Mouse (Mus musculus) layer of hippocampus, postnatal 36 days (tissue): ENCODE data around the gene Pnrc1. TPM values are rescaled to one million over a fixed set of nuclear protein-coding genes. Genes with fewer than 3 reads are reported as not detected.
"Not testable (repeated sequence)": the region's sequence is repeated elsewhere in the genome, so short reads cannot be mapped to it uniquely, and the experiment has no call there.

Experiments used
- DNase-seq, 2 experiments: peaks; one replicate each; pipeline ENCODE4 v3.0.0; 2022
- total RNA-seq, 2 experiments: library from RNA; stranded (reverse); gene quantifications; 2 replicates each; pipeline ENCODE4 v1.2.3; 2021

The Pnrc1 gene
- 100 to 1,000 TPM; 137 to 151 TPM for total RNA-seq

DNA sequence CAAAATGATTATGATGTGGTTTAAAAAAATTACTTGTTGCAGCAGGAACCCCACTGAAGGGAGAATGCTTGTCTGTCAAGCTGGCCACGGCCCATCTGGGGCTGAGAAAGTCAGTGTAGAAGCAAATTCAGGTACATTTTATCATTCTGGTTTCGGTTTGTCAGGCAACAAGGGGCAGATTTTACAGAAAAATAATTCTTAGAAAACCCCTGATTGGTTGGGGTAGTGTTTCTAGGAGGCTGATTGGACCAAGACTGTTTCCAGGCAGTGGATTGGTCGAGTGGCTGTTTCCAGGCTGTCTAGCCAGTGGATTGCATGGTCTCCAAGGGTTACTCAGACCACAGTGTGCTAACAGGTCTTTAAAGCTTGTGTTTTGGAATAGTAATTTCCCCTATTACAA lies at the start of gene Pnrc1:
Pnrc1 (minus strand) TSS at position 162 of the 400 bp plus-strand sequence.
- peak; percentile 37 for DNase-seq

DNA sequence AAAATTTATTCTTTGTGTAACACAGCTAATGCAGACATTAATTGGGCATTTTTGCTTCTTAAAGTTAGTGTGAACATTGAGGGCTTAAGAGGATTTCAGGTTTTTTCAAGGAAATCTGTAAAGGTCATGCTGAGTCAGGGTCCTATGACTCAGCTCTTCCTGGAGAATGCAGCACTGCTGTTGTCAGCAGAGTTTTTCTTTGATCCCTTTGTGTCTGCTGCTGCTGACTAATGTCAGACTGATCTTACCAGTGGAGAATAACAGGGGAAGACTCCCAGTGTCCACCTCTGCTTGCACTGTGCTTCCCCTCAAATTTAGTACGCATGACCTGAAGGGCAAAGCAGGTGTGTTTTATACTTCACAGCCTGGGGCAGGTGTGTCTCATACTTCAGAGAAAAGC lies 48.0 kb upstream of the Pnrc1 start:
- no peak for DNase-seq

DNA sequence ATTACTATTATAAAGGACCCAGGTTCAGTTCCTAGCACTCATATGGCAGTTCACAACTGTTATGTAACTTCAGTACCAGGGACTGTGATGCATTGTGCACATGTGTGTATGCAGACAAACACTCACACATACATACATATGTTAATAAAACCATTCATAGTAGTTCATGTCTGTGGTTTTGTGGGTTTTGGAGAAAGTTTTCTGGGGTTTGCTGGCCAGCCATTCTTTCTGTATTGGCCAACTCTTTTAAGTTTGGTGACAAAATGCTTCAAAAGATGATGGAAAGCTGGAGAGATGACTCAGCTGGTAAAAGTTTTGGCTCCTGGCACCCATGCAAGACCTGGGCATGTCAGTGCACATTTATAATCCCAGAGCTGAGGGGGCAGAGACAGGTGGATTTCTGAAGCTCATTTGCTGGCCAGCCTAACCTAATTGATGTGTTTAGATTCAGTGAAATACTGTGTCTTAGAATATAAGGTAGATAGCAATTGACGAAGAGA lies 43.0 kb upstream of the Pnrc1 start:
- DNase-seq, result no peak

DNA sequence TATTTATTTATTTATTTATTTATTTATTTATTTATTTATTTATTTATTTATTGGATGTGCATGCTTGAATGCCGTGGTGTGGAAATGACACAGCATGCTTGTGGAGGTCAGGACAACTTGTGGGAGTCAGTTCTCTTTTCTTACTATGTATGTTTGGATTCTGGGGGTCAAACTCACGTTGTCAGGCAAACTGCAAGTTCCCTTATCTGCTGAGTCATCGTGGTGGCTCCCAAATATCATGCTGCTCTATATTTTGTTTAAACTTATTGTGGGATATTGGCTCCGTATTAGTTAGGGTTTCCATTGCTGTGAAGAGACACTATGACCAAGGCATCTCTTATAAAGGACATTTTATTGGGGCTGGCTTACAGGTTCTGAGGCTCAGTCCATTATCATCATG lies 41.2 kb upstream of the Pnrc1 start:
- DNase-seq, result no peak

DNA sequence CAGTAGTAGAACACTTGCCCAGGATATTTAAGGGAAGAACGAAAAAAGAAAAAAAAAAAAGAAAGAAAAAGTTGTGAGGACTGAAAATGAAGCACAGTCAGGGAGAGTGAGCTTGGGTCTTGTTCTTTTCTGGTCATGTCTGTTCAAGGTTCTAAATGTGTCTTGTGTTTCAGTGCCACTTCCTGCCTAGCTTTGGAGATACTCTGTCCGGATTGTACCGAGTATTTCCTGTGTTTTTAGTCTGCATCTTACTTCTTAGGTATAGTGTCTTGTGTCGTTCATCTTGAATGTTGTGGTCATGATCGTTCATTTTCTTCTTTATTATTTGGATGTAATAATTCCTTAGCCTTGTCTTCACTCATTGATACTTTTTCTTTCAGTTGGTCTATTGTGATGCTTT lies 25.9 kb upstream of the Pnrc1 start:
- DNase-seq, result no peak

DNA sequence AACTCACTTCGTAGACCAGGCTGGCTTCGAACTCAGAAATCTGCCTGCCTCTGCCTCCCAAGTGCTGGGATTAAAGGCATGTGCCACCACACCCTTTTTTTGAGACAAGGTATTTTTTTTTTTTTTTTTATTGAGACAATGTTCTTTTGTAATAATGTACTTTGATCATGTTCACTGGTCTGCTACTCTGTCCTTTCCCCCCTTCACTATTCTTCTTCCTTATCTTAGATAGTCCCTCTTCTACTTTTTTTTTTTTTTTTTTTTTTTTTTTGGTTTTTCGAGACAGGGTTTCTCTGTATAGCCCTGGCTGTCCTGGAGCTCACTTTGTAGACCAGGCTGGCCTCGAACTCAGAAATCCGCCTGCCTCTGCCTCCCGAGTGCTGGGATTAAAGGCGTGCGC lies 24.2 kb upstream of the Pnrc1 start:
- not testable (repeated sequence) for DNase-seq

DNA sequence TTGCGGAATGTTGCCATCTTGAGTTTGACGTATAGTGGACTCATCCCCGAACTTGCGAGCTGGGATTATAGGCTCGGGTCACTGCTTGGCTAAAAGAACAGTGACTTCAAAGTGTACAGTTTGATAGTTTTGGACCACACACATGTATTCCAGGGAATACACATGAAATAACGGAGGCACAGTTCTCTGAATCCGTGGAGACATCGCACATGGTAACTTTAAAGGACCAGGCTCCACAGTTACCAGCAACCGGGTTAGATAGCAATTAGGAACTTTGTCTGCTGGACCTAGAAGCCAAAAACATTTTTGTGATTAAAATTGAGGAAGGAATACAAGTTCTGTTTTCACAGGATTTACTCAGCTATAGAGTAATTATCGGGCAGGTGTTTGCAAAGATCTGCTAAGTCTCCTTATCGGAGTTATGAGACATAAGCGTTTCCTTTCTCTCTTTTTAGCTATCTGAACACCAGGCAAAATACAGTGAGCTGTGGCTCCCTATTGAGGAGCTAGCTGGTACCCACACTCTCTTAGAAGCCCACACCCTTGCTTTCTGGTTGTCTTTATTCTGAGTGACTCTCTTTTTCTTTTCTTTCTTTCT lies 21.0 kb upstream of the Pnrc1 start:
- no peak for DNase-seq

DNA sequence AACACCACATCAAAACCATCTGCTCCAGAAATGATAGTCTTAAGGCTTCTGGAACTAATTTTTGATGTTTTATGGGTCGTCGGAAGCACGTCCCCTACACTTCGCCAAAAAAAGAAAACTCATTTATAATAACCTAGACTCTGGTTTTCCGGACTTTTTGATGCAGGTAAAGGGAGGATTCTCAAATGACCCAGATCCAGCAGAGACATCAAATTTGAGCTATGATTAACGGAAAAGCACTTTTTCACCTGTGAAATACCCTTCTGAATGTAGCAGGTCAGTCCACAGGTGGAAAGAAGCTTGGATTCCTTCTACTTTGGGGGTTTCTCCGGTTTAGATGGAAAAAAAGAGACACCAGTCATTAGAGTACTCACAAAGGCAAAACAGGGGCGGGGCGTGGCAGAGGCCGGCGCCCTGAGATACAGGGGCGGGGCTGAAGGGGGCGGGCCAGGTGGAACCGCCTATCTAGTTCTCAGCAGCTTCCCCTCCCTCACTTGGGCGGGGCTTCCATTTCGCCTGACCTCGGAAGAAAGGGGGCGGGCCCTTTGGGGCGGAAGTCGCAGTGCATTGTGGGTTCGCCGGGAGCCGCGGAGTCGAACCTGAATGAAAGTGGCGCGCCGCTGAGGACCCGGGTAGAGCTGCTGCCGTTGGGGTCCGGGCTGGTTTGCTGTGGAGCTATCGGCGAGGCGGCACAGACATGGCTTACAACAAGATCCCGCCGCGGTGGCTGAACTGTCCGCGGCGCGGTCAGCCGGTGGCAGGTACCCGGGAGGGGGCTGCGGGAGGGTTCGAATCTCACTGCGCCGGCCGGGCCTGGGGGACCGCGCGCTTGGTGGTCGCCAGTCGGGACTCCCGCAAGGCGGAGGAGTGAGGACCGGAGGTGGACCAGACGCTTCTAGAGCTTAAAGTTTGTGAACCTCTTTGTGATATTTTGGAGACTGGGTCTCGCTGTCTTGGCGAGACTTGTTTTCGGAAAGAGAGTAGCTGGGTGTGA lies 20.1 kb upstream of the Pnrc1 start, which contains the start of gene Rngtt:
Rngtt (plus strand) TSS at position 548 of the 994 bp plus-strand sequence.
- peak; percentile 92 to 93 for DNase-seq

DNA sequence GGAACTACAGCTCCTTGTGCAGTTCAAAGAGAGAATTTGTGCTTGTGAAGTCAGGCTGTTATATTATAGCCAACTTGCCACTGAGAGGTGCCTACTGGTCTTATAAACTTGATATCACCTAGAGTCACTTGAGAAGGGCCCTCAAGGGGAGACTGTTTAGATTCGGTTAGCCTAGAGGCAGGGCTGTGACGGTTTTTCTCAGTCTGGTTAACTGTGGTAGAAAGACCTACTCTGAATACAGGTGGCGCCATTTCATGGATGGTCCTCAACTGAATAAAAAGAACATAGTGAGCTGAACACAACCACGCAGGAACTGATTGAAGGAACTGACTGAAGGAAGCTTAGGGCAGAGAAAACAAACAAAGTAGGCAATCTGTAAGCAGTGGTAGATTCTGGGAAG lies 17.2 kb upstream of the Pnrc1 start:
- no peak for DNase-seq

DNA sequence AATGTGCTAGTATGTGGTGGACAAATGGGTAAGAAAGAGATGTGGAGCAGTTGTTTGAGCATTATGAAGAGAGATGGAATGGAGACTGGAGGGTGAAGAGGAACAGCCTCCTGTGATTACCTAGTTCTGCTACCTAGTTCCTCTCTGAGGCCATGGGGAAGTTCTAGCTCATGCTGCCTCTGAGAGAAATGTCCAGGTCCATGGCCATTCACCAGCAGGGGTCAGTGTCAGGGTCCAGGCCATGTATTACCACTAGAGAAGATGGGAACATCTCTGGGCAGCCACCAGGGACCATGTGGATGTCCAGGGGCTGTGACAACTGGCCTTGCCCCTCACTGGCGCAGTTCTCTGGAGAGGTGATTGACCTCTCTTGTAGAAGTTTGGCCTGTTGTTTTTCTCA lies 13.1 kb upstream of the Pnrc1 start:
- no peak for DNase-seq

DNA sequence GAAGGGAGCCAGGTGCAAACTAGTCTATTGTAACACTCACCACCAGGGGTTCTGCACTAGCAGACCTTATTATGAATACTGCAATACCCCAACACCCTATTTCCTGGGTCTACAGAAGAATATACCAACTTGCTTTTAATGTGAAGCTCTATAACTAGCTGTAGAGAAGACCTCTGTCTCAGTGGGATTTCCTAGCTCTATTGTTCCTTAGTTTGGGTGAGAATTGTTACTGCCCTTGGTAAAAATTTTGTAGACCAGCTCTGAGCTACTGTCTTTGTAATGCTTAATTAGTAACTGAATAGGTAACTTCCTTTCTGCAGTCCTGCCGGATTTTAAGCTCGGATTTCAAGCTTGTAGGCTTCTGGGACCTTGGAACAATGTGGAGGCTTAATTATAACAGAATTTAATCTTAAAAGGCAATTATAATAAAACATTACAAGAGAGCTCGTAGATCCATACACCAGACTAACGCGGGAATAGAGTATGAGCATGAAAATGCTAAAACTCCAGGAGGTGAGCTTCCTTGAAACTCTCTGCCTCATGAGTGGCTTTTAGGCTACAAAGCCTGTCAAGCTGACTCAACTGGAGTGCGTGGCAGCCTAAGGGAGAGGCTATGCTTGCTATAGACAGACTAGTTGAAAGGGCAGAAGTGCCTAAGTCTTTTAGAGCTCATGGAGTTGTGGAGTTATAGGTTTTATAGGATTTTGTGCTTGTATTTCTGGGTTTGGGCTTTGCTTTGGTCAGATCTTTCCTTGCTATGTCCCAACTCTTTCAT lies 11.1 kb upstream of the Pnrc1 start:
- not testable (repeated sequence) for DNase-seq

DNA sequence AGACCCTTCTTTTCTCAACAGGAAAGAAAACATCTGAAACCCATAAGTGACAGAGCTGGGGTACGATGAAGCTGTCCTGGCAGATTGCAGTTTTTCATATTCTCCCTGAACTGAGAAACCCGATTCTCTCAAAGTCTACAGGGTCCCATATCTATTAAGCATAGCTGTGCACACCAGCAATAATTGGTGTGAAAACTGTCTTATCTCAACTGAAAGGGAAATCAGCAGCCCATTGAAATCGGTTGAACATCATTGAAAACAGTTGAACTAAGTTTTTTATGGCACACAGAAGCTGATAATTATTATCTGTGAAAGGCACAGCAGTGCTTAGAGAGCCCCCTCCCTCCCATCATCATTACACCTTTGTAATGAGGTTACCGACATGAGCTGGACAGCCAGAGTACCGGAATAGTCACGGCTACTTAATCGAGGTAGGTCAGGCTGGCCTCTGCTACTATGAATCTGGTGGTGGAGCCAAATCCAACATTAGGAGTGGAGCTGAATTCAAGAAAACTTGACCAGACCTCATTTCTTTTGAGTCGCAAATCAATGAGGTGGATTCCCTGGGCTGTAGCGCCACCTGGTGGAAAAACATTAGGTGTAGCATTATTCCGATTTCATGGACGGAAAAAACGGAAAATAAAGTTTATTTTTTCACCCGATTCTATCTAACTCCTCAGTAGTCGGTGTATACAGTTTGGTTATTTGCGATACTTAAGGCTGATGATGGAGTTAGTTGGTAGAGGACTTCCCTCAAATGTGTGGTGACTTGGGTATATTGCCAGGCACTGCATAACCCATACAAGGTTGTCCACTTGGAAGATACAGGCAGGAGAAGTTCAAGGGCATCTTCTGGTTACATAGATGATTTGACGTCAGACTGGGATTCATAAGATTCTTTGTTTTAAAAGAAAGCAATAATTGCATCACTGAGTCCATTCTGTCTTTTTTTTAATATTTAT lies 2.7 kb upstream of the Pnrc1 start:
- peak; percentile 69 to 76 for DNase-seq

DNA sequence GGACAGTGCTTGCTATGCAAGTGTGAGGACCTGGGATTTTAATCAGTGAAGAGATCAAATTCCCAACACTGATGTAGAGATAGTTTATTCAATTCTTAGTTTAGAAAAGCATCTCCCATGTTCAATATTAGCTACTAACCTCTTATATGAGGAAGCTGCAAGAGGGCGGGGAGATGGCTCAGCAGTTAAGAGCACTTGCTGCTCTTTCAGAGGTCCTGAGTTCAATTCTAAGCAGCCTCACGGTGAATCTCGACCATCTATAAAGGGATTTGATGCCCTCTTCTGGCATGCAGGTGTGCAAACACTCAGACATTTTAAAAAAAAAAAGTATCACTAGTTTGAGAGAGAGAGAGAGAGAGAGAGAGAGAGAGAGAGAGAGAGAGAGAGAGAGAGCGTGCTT lies 915 bp upstream of the Pnrc1 start:
- no peak for DNase-seq

DNA sequence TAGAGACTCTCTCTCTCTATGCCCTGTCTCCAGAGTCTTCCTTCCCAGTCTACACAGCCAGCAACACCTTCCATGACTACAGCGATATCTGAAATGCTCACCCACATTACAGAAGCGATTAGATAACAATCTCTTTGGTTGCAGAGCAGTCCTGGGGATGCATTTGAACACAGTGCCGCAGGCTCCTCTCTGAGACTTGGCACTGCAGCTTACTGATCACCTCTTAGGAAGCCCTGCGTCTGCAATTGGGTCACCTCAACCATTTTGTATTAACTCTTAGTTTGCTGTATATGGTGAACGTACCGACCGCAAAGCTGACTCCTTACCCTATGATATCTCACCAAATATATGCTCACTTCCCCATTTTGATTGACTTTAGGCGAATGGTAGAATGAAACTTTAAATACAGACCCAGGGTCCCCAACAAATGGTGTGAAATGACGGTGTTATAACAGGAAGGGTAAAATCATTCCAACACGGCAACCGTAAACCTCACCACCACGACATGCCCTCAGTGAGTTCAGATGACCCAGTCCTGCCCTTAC lies 785 bp downstream of the Pnrc1 start:
- no peak for DNase-seq

DNA sequence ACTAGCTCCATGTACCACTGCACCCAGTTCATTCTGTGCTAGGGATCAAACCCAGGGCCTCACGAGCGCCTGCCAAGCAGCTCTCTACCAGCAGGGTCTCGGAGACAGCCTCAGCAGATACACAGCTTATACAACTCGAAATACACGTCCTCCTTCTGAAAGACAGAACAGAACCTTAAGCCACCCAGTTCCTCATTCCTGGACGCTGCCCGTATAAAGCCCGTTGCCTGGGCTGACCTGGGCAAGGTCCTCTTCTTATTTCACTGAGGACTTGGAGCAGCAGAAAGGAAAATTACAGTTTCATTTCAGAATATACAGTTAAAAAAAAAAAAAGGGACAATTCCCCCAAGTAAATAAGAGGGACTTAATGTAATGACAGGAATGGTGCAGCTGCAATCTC lies 4.5 kb downstream of the Pnrc1 start:
- DNase-seq, result no peak

DNA sequence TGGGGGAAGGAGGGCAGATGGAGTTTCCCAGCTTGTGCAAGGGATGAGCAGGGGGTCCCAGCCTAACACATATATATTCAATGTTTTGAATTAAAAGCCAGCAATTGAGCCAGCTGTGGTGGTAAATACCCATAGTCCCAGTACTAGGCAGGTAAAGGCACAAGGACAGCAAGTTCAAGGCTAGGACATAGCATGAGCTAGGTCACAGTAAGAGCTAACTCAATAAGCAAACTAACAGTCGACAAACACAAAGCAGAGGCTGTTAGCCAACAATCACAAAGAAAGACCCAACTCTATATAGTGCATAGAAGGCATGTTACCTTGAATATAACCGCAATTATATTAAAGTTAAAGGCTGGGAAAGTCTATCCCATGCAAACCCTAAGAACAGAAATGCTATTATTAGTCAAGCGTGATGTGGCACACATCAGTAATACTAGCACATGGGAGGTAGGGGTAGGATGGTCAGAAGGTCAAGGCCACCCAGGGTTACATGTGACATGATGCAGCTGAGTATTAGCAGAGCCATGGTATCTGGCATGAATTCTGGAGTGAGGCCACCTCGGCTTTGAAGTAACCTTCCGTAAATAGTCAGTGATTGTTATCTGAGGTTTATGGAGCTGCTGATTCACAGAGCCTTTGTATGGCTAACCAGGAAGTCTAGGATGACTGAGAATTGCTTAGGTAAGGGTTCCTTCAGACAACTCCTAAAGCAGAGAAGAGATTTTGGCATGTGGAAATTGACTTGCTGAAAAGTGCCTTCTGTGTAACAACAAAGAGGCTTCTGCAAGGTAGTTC lies 5.7 kb downstream of the Pnrc1 start:
- DNase-seq, result no peak

DNA sequence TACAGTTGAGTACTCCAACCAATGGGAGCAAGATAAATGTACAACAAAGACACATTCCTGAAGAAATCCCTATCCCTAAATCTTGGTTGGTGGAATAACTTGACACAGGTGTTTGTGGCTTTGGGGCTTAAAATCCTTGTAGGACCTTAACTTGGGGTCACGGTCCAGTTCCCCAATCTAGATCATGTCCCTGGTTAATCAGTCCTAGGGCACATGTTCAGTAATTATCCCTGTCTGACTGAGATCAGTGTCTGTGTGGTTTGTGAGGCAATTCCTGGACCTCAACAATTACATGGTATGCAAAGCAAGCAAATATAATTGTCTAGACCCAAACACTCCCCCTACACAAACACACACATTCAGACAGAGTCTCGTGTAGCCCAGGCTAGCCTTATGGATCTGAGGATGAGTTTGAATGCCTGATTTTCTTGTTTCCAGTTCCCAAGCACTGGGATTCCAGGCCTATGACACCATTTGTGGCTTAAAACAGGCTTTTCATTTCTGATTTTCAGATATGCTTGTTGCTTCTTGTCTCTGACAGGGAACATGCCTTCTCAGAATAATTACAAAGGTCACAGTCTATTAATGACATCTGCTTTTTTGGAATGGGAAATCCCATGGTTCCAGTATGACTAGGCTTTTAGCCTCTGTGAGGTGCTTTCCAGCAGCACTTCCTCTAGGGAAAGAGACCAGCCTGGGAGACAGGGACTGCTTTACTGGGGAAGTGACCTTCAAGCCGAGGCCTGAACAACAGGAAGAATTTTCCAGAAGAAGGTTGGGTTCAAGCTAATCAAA lies 7.9 kb downstream of the Pnrc1 start:
- no peak for DNase-seq

DNA sequence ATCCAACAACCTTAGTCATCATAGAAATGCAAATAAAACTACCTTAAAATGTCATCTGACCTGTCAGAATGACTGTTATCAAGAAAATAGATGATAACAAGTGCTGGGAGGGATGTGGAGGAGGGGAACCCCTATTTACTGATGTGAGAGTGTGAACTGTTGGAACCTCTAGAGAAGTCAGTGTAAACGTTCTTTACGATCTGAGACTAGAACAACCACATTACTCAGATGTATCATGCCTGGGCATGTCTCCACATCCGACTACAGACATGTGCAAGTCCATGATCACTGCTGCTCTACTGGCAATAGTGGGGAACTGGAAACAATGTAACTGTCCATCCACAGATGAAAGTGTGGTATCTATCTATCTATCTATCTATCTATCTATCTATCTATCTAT lies 16.5 kb downstream of the Pnrc1 start:
- DNase-seq, result no peak
